Mouse (Mus musculus) forebrain, embryonic 11.5 days (tissue): Measurements from ENCODE around the gene Ndufaf5. TPM values are rescaled to one million over a fixed set of nuclear protein-coding genes. Genes with fewer than 3 reads are reported as not detected.

Source experiments
- ATAC-seq: fragments of 200-750 bp; cut with Nextera tagmentation; replicated peaks from 2 replicates; pipeline ENCODE4 v1.8.0; 2017; ENCODE audit warnings: moderate TSS enrichment; ENCODE audit not compliant: low FRiP score
- DNase-seq: peaks from one replicate; pipeline ENCODE4 v3.0.0-alpha.2; 2017; ENCODE audit warnings: low spot score
- H3K27ac ChIP-seq: fragments of 300-500 bp; sonication (generic); 2 replicates; pipeline ENCODE4 v1.5.1; 2014; ENCODE audit warnings: low read depth, low read length
- H3K27me3 ChIP-seq: fragments of 300-500 bp; sonication (generic); 2 replicates; pipeline ENCODE4 v1.6.1; 2014; ENCODE audit warnings: mild to moderate bottlenecking, low read length, mixed read lengths; ENCODE audit not compliant: control insufficient read depth, insufficient read depth
- H3K36me3 ChIP-seq: fragments of 300-500 bp; sonication (generic); 2 replicates; pipeline ENCODE4 v1.6.1; 2014; ENCODE audit warnings: mild to moderate bottlenecking, low read length, moderate library complexity, mixed read lengths; ENCODE audit not compliant: control insufficient read depth, insufficient read depth
- H3K4me1 ChIP-seq: fragments of 300-500 bp; sonication (generic); replicated peaks from 2 replicates; pipeline ENCODE4 v1.6.1; 2014; ENCODE audit warnings: low read length, mixed read lengths; ENCODE audit not compliant: control insufficient read depth, insufficient read depth
- H3K4me2 ChIP-seq: fragments of 300-500 bp; sonication (generic); 2 replicates; pipeline ENCODE4 v1.6.1; 2014; ENCODE audit warnings: low read depth, mild to moderate bottlenecking, low read length, moderate library complexity, mixed read lengths; ENCODE audit not compliant: severe bottlenecking
- H3K4me3 ChIP-seq: fragments of 300-500 bp; sonication (generic); 2 replicates; pipeline ENCODE4 v1.5.1; 2014; ENCODE audit warnings: low read depth, low read length
- H3K9ac ChIP-seq: fragments of 300-500 bp; sonication (generic); 2 replicates; pipeline ENCODE4 v1.6.1; 2014; ENCODE audit warnings: low read length
- H3K9me3 ChIP-seq: fragments of 300-500 bp; sonication (generic); 2 replicates; pipeline ENCODE4 v1.6.1; 2016; ENCODE audit warnings: low read length, mixed read lengths; ENCODE audit not compliant: control insufficient read depth
- WGBS: fragments of 180-500 bp; shearing (Covaris S2); extraction: QIAGEN DNeasy Blood & Tissue Kit; methylation state at CpG from one replicate; pipeline ENCODE4 v1.1.7; 2014; 5-methylcytosine and 5-hydroxymethylcytosine counted together
- polyA plus RNA-seq: library from polyadenylated mRNA; unstranded; fragments of >200 nt; fragmentation: Nextera tagmentation; extraction: Ambion mirVana; gene quantifications from 2 replicates; pipeline ENCODE4 v1.2.1, GENCODE M21; 2014

The Ndufaf5 gene
- polyA plus RNA-seq, 1 experiment from 2014 or later: 31.6 TPM

GRCm38 (mm10) chr2:140242398-140242797 is 71.9 kb downstream of the Ndufaf5 start:
- no peaks in the 10 kb centered on the region for H3K27me3 ChIP-seq
- no peak for DNase-seq
- 74% methylated on average over 5 of the region's 5 CpGs for WGBS
- no peak overlapping the region for H3K4me3 ChIP-seq
- no peaks in the 10 kb centered on the region for H3K9me3 ChIP-seq
- no peak overlapping the region for H3K4me2 ChIP-seq
- no peak overlapping the region for H3K9ac ChIP-seq
- no peaks in the 10 kb centered on the region for H3K36me3 ChIP-seq
- no peak for ATAC-seq
- no peaks in the 10 kb centered on the region for H3K4me1 ChIP-seq
- no peak overlapping the region for H3K27ac ChIP-seq

DNA sequence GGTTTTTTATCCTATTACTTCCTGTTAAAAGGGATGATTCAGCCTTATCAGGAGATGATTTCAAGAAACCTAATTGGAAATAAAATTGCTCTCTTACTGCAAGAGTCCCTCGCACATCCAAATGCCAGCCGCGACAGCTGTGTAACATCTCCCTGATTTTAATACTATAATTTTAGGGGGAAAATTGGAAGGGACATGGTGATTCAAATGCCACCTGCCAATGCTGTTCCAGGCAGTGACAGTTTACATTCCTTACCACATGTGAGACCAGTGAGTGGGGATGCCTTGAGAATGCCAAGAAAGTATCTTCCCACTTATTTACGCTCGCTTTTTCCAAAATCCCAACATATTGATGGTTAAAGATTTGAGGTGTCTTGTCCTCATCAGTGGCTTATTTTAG is 72.7 kb downstream of the Ndufaf5 start:
- Histone ChIP-seq H3K9ac (no peak overlapping the region), H3K36me3 (no peaks in the 10 kb centered on the region), H3K4me2 (no peak overlapping the region), H3K27ac (no peak overlapping the region), H3K4me1 (no peaks in the 10 kb centered on the region), H3K27me3 (no peaks in the 10 kb centered on the region), H3K4me3 (no peak overlapping the region), H3K9me3 (no peaks in the 10 kb centered on the region)
- ATAC-seq: no peak
- no peak for DNase-seq
- WGBS: 97% methylated on average over 5 of the region's 5 CpGs

Other genes starting within 250 kb of the Ndufaf5 start
- 19.8 and 21.1 TPM in 2 replicates for gene Tasp1, start 103.8 kb upstream of the Ndufaf5 start, polyA plus RNA-seq
- gene Gm17374, start 18.6 kb upstream of the Ndufaf5 start, polyA plus RNA-seq: not detected in 2 replicates
- 27.6 and 34.8 TPM in 2 replicates for gene Esf1, start 85 bp upstream of the Ndufaf5 start, polyA plus RNA-seq
- not detected in 2 replicates for gene Sel1l2, start 219.1 kb downstream of the Ndufaf5 start, polyA plus RNA-seq
- gene Macrod2, start 224.7 kb downstream of the Ndufaf5 start, polyA plus RNA-seq: 45.9 and 47.6 TPM in 2 replicates